Mouse (Mus musculus) CD4-positive, CD25-positive, alpha-beta regulatory T cell, adult 2 months (primary cell): ENCODE results near the gene Tcl1b1.
"Not testable (repeated sequence)": the region's sequence is repeated elsewhere in the genome, so short reads cannot be mapped to it uniquely, and the experiment has no call there.

Experiments
- DNase-seq: peaks from one replicate; pipeline ENCODE4 v3.0.0-alpha.2; 2012; ENCODE audit warnings: low read depth, low spot score

The Tcl1b1 gene

GRCm38 (mm10) chr12:105199684-105200497, 40.4 kb downstream of the Tcl1b1 start:
- DNase-seq: not testable (repeated sequence)

- DNase-seq: not testable (repeated sequence)
Observed at GRCm38 (mm10) chr12:105201657-105202056, 42.2 kb downstream of the Tcl1b1 start, which contains the start of gene Tcl1b4. Tcl1b4 (plus strand) TSS chr12:105201957.

GRCm38 (mm10) chr12:105207071-105207470, 47.6 kb downstream of the Tcl1b1 start:
- no peak for DNase-seq

- DNase-seq: no peak
Observed at GRCm38 (mm10) chr12:105208441-105208840, 49.0 kb downstream of the Tcl1b1 start.

- no peak for DNase-seq
Observed at GRCm38 (mm10) chr12:105209231-105209630, 49.7 kb downstream of the Tcl1b1 start.
